In genomic region chr6:125678492-125678891, GRCm38 (mm10) we compare ENCODE assay signal across 31 mouse cellular contexts. TPM values are rescaled to one million over a fixed set of nuclear protein-coding genes. Genes with fewer than 3 reads are reported as not detected.
DNase-seq lines count a peak whose midpoint lies in the region; ATAC-seq lines count a peak whose summit lies in the region.
"Had no signal": no experiment of that assay in that cellular context is flagged by ENCODE, and none has a peak within 500 bp of the region (broad histone marks: within the 10 kb centered on the region; RNA-seq: fewer than 3 reads in every experiment).

No protein-coding gene starts in this region.

- DNase-seq in CD4-positive helper T cell, adult 2 months (ENCODE audit: low read depth, low spot score), result peak; percentile 28
- peak; percentile 11 to 31 for DNase-seq in thymus, postnatal 36 days
- DNase-seq in kidney, postnatal 4 days, result no peak
- no peak for DNase-seq in kidney, postnatal 10 days
- DNase-seq: adrenal gland, postnatal 25 days; cerebellum, adult 11-12 months; cerebellum, adult 9-11 months; forebrain, postnatal 0 days; heart, postnatal 10 days; kidney, adult 2 months; layer of hippocampus, adult 9-11 months; lung, postnatal 36 days; retina, postnatal 1 day; spleen, adult 18-20 months had no signal

- 89% methylated on average over 1 of the region's 1 CpGs for WGBS in forebrain, embryonic 16.5 days

- no peaks in the 10 kb centered on the region for H3K4me1 ChIP-seq in forebrain, embryonic 16.5 days (replicated peaks; ENCODE audit: control insufficient read depth, insufficient read depth, low read length)
- H3K4me1 ChIP-seq: heart, embryonic 13.5 days; intestine, embryonic 15.5 days; lung, embryonic 15.5 days; midbrain, embryonic 13.5 days had no signal

- H3K4me3 ChIP-seq in forebrain, embryonic 16.5 days (replicated peaks; ENCODE audit: low read length), result no peak overlapping the region
- H3K4me3 ChIP-seq: embryonic facial prominence, embryonic 13.5 days; forebrain, embryonic 10.5 days; heart, embryonic 13.5 days; hindbrain, embryonic 10.5 days; intestine, embryonic 15.5 days; limb, embryonic 12.5 days; lung, embryonic 15.5 days; midbrain, embryonic 13.5 days had no signal

- no peak overlapping the region for H3K27ac ChIP-seq in forebrain, embryonic 16.5 days (ENCODE audit: low read length)
- H3K27ac ChIP-seq: embryonic facial prominence, embryonic 13.5 days; forebrain, embryonic 10.5 days; heart, embryonic 13.5 days; hindbrain, embryonic 10.5 days; intestine, embryonic 15.5 days; limb, embryonic 12.5 days; lung, embryonic 15.5 days; midbrain, embryonic 13.5 days had no signal

- no peak overlapping the region for H3K9ac ChIP-seq in forebrain, embryonic 16.5 days (replicated peaks; ENCODE audit: low read depth, low read length)
- H3K9ac ChIP-seq: embryonic facial prominence, embryonic 13.5 days; forebrain, postnatal 0 days; heart, embryonic 13.5 days; intestine, embryonic 15.5 days; limb, embryonic 12.5 days; lung, embryonic 15.5 days; midbrain, embryonic 13.5 days had no signal

- peak; percentile 74 for ATAC-seq in common myeloid progenitor, adult 5-6 weeks (replicated peaks; ENCODE audit: low read depth, poor library complexity, severe bottlenecking)
- peak; percentile 81 for ATAC-seq in megakaryocyte progenitor cell, adult 5-6 weeks (replicated peaks; ENCODE audit: poor library complexity)
- no peak for ATAC-seq in forebrain, embryonic 16.5 days
- ATAC-seq: forebrain, postnatal 0 days; hindbrain, embryonic 16.5 days; intestine, embryonic 15.5 days; midbrain, embryonic 13.5 days had no signal

- no peaks in the 10 kb centered on the region for H3K36me3 ChIP-seq in forebrain, embryonic 16.5 days (ENCODE audit: control insufficient read depth, insufficient read depth)
- H3K36me3 ChIP-seq: embryonic facial prominence, embryonic 13.5 days; forebrain, embryonic 10.5 days; G1E; heart, embryonic 13.5 days; hindbrain, embryonic 10.5 days; intestine, embryonic 15.5 days; limb, embryonic 12.5 days; lung, embryonic 15.5 days; midbrain, embryonic 13.5 days had no signal

- no peaks in the 10 kb centered on the region for H3K27me3 ChIP-seq in forebrain, embryonic 16.5 days (replicated peaks; ENCODE audit: control insufficient read depth, insufficient read depth, low read length)
- H3K27me3 ChIP-seq: embryonic facial prominence, embryonic 13.5 days; heart, embryonic 13.5 days; intestine, embryonic 15.5 days; lung, embryonic 15.5 days; midbrain, embryonic 13.5 days had no signal

- no peak overlapping the region for H3K4me2 ChIP-seq in forebrain, embryonic 16.5 days (ENCODE audit: low read length)
- H3K4me2 ChIP-seq: embryonic facial prominence, embryonic 13.5 days; heart, embryonic 13.5 days; intestine, embryonic 15.5 days; limb, embryonic 12.5 days; liver, embryonic 11.5 days; lung, embryonic 15.5 days; midbrain, embryonic 13.5 days had no signal

- H3K9me3 ChIP-seq in forebrain, embryonic 16.5 days (ENCODE audit: control insufficient read depth, low read length), result no peaks in the 10 kb centered on the region
- H3K9me3 ChIP-seq: embryonic facial prominence, embryonic 13.5 days; forebrain, embryonic 10.5 days; heart, embryonic 13.5 days; hindbrain, embryonic 10.5 days; intestine, embryonic 15.5 days; limb, embryonic 12.5 days; lung, embryonic 15.5 days; midbrain, embryonic 13.5 days had no signal

RNA-seq across cellular contexts. Expression of gene Ano2, which starts 11.7 kb away (rescaled TPM):
- total RNA-seq in common myeloid progenitor, adult 5-6 weeks (2017), result not detected in 2 replicates
- not detected in 2 replicates for total RNA-seq in megakaryocyte progenitor cell, adult 5-6 weeks (2015)
- not detected in 2 replicates for total RNA-seq in megakaryocyte progenitor cell, adult 5-6 weeks (2017)
- 0.20 and 0.28 TPM in 2 replicates for polyA plus RNA-seq in forebrain, embryonic 16.5 days (2015; fragmentation: Nextera tagmentation; extraction: Ambion mirVana)
- total RNA-seq: adrenal gland, postnatal 25 days; heart, adult 8-10 months; heart, postnatal 10 days; megakaryocyte-erythroid progenitor cell, adult 5-6 weeks had no signal
- polyA plus RNA-seq: G1E; limb, embryonic 12.5 days; liver, embryonic 16.5 days had no signal

Comparison
In these comparisons a context has a peak if more than half of its experiments do, and no peak if none do; other contexts are left out.
1. DNase-seq: peak in CD4-positive helper T cell, adult 2 months (single experiment) and thymus, postnatal 36 days (2 of 2); none in kidney, postnatal 4 days (0 of 2) and kidney, postnatal 10 days (single experiment).